Mouse (Mus musculus): ENCODE measurements at regions not wholly inside any gene's neighbourhood (a gene's known extent, or its start where the extent isn't known, plus 50 kb on each side); places are given as distances from the start of the nearest gene placed in this dataset.

DNA sequence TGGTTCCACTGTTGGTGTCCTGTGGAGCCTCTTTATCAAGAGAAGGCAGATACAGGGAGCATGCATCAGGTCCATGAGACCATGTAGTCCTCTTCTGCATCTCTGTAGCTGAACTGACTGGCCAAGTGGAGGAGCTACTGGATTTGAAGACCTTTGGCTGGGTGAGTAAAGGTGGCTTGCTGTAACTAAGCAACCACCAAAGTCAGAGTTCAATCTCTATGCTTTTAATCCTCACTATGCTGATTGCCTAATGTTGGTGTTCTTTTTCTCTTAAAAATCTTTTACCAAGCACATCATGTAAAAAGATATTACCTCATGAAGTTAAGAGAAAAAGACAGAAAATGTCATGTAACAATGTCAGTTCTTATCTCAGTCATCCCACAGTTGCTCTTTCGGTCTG lies 265.2 kb downstream of the Epm2a start:
- TF ChIP-seq CTCF (IDR thresholded peaks at IDR 0.05; ENCODE audit: low read depth) (no peak), EP300 (IDR thresholded peaks at IDR 0.05; ENCODE audit: low read depth) (no peak)
